Mouse (Mus musculus): ENCODE results near the gene Ubqln4. TPM values are rescaled to one million over a fixed set of nuclear protein-coding genes. Genes with fewer than 3 reads are reported as not detected.
A peak's percentile ranks its signal among the peaks of the same experiment; 100 is the strongest.

Gene Ubqln4
- polyA plus RNA-seq, 1 experiment from 2014 or later: 45.9 TPM

DNA sequence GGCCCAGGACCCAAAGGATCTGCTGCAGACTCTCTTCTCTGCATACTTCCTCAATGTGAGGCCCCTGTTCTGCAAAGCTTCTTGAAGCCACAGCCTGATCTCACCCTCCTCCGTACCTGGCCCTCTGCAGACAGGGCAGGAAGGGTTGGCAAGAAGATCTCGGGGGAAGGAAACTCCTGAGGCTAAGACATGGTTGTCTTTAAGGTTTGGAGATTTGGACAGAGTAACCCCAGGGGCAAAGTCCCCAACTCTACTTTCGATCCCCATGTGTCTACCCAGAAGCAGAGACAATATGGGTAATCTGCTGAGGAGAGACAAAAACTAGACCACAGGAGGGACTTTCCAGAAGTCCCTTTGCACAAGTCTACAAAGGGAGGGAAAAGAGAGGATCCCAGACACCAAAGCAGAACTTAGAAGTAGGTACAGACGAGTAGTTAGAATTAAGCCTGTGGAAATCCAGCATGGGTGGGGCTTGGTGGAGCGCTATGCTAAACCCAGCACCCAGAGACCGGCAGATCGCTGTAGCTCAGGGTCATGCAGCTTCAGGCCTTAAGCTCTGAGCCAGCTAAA is 39.9 kb upstream of the Ubqln4 start:
- ATAC-seq (replicated peaks): no peak
- H3K27me3 ChIP-seq (replicated peaks): no peaks in the 10 kb centered on the region
- no peaks in the 10 kb centered on the region for H3K36me3 ChIP-seq (replicated peaks)
- H3K9ac ChIP-seq: no peak overlapping the region
- no peak overlapping the region for H3K4me2 ChIP-seq
- H3K9me3 ChIP-seq: no peaks in the 10 kb centered on the region
- no peak overlapping the region for H3K27ac ChIP-seq
- H3K4me1 ChIP-seq: peaks cover 27% of the 10 kb centered on the region
- H3K4me3 ChIP-seq: no peak overlapping the region
- WGBS: 82% methylated on average over 7 of the region's 7 CpGs

DNA sequence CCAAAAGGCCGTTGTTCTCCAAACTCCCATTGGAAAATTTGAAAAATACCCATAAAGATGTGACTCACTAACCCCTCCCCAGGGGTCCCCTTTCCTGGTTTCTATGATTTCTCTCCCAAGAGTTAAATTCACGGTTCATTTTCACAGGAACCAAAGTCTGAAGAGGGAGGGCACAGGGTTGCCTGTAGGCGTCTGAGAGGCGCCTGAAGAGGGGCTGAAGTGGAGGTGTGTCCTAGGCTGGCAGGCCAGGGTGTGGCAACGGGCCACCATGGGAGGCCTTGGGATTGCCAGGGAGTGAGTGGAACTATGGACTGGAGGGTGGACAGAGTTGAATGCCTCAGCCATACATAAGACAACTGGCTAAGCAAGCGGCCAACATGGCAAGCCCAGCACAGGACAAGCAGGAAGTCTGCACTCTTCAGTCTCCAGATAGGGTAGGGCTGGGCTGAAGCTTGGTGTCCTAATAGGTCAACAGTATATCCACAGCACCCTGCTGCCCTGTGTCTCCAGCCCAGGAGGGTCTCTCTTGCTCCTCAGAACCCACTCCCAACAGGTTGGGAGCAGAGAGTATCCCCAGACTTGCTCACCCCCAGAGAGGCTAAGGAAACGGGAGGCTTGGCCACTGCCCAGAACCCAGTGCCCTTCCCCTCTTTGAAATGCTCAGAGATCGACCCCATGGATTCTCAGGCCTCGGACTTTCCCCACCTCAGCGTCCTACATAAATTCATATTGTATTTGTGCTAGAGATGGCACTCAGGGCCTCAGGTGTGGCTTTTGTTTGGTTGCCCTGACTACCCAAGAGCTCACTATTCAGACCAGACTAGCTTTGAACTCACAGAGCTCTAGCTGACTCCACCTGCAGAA is 39.1 kb upstream of the Ubqln4 start:
- H3K4me3 ChIP-seq: no peak overlapping the region
- H3K27ac ChIP-seq: no peak overlapping the region
- peaks cover 24% of the 10 kb centered on the region for H3K4me1 ChIP-seq
- 85% methylated on average over 10 of the region's 10 CpGs for WGBS
- no peak for ATAC-seq (replicated peaks)
- no peak overlapping the region for H3K4me2 ChIP-seq
- no peaks in the 10 kb centered on the region for H3K27me3 ChIP-seq (replicated peaks)
- H3K9me3 ChIP-seq: no peaks in the 10 kb centered on the region
- no peaks in the 10 kb centered on the region for H3K36me3 ChIP-seq (replicated peaks)
- no peak overlapping the region for H3K9ac ChIP-seq

DNA sequence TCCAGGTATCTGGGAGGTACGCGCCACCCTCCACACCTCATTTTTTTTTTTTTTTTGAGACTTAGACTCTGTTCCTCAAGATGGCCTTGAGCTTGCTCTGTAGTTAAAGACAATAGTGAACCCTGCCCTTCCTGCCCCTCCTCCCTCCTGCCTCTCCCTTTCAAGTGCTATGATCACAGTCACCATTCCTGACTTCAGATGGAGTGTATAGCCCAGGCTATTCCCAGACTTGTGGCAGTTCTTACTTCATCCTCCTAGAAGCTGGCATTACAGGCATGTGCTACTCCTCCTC is 38.5 kb upstream of the Ubqln4 start:
- Histone ChIP-seq H3K9ac (no peak overlapping the region), H3K36me3 (replicated peaks) (no peaks in the 10 kb centered on the region), H3K4me3 (no peak overlapping the region), H3K9me3 (no peaks in the 10 kb centered on the region), H3K4me1 (peaks cover 21% of the 10 kb centered on the region), H3K27ac (no peak overlapping the region), H3K27me3 (replicated peaks) (no peaks in the 10 kb centered on the region), H3K4me2 (no peak overlapping the region)
- ATAC-seq (replicated peaks): no peak
- 95% methylated on average over 2 of the region's 2 CpGs for WGBS

DNA sequence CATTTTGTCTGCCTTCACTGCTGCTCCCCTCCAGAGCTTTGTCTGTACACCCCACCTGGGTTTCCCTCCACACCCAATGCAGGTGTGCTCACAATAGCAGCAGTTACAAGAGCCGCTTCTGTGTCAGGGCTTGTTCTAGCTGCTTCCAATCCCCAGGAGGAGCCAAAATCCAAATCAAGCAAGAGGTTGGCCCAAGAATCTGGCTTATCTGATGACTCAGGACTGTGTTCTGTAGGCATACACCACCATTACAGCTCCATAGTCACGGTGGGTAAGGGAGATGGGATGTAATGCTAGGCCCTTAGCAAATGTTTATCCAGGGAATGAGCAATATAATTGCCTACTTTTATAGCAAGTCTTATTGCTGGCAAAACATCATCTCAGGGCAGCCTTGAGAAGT is 37.2 kb upstream of the Ubqln4 start:
- ATAC-seq (replicated peaks): no peak
- 85% methylated on average over 2 of the region's 2 CpGs for WGBS
- no peak overlapping the region for H3K9ac ChIP-seq
- no peaks in the 10 kb centered on the region for H3K27me3 ChIP-seq (replicated peaks)
- H3K36me3 ChIP-seq (replicated peaks): no peaks in the 10 kb centered on the region
- H3K4me2 ChIP-seq: no peak overlapping the region
- H3K4me3 ChIP-seq: no peak overlapping the region
- no peak overlapping the region for H3K27ac ChIP-seq
- peaks cover 12% of the 10 kb centered on the region; the same call in 1 of the 2 replicates for H3K4me1 ChIP-seq
- H3K9me3 ChIP-seq: no peaks in the 10 kb centered on the region

DNA sequence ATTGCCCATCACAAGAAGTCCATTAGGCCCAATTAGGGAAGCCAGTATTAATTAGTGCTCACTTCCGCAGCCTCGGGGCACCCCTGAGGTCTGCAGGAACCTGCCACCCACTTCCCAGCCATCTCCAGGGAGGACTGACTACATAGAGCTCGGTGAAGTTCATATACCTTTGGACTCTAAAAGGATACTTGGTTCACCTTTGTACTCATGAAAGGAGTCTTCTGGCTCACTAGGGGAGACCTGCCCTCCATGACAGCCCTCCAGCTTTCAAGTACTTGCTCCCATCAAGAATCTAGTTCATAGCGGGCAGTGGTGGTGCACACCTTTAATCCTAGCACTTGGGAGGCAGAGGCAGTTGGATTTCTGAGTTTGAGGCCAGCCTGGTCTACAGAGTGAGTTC is 35.1 kb upstream of the Ubqln4 start:
- 89% methylated on average over 4 of the region's 4 CpGs for WGBS
- ATAC-seq (replicated peaks): no peak

DNA sequence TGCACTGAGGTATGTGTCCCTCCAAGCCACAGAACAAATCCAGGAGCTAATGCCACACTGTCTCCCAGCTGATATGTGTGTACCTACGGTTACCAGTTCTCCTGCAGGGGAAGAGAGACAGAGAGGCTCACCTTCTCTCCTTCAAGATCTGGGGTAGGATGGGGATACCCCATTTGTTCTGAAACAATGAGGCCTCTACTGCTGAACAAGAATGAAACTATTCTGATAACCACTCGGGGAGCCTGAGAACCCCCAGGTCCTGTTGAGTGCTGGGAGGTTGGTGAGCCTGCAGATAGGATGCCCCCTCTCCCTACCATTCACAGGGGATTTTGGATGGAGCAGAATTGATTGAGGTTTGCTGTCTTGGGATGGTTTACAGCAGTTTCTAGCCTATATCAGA is 33.5 kb upstream of the Ubqln4 start:
- WGBS: 75% methylated on average over 2 of the region's 2 CpGs
- no peaks in the 10 kb centered on the region for H3K9me3 ChIP-seq
- no peak overlapping the region for H3K4me3 ChIP-seq
- ATAC-seq (replicated peaks): no peak
- H3K4me2 ChIP-seq: no peak overlapping the region
- no peaks in the 10 kb centered on the region for H3K27me3 ChIP-seq (replicated peaks)
- H3K4me1 ChIP-seq: no peaks in the 10 kb centered on the region
- no peaks in the 10 kb centered on the region; the same call in 1 of the 2 replicates for H3K36me3 ChIP-seq (replicated peaks)
- no peak overlapping the region for H3K9ac ChIP-seq
- H3K27ac ChIP-seq: no peak overlapping the region

More for the DNA sequence above, 35.1 kb upstream of the Ubqln4 start:
- Histone ChIP-seq H3K4me1 (peaks cover 1% of the 10 kb centered on the region; the same call in 1 of the 2 replicates), H3K36me3 (replicated peaks) (no peaks in the 10 kb centered on the region), H3K4me3 (no peak overlapping the region), H3K4me2 (no peak overlapping the region), H3K9ac (no peak overlapping the region), H3K27ac (no peak overlapping the region), H3K27me3 (replicated peaks) (no peaks in the 10 kb centered on the region), H3K9me3 (no peaks in the 10 kb centered on the region)

DNA sequence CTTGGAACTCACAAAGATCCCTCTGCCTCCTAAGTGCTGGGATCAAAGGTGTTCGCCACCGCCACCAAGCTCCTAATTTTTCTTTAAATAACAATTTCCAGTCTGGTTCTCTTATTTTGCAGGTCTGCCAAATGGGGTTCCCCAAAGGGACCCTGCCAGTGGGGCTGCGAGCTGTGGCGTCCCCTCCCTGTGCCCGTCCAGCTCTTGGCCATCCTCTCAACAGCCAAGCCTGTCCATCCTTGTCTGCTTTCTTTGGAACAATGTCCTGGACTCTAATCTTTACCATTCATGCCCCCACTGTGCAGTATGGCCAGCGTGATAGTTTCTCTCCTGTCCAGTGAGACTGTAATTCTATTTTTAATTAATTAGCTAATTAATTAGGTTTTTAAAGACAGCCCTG is 32.4 kb upstream of the Ubqln4 start:
- Histone ChIP-seq H3K27ac (no peak overlapping the region), H3K36me3 (replicated peaks) (no peaks in the 10 kb centered on the region; the same call in 1 of the 2 replicates), H3K4me1 (peaks cover 8% of the 10 kb centered on the region), H3K27me3 (replicated peaks) (no peaks in the 10 kb centered on the region), H3K4me2 (no peak overlapping the region), H3K4me3 (no peak overlapping the region), H3K9ac (no peak overlapping the region), H3K9me3 (no peaks in the 10 kb centered on the region)
- WGBS: 92% methylated on average over 6 of the region's 6 CpGs
- ATAC-seq (replicated peaks): no peak

DNA sequence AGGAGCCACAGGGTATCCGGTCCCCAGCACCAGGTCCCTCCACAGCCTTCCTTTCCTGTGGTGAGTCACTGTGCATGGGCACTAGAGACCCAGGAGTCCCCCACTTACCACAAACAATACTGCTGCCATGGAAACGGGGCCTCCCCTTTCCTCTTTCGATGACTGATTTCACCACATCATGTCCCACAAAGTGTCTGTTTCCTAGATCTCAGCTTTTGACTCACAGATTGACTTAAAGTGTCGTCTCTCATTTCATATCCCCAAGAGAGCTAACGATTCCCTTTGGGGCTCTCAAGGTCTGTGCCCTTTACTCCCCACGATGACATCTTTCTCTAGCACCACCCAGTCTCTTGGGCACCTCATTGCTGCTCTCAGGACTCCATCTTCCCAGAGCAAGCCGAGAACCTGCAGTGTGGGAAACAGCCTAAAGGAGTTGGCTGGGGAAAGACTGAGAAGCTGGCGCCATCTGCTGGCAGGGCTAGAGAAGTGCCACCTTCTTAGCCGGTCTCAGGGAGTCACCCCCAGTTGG is 31.7 kb upstream of the Ubqln4 start:
- WGBS: 35% methylated on average over 9 of the region's 9 CpGs
- Histone ChIP-seq H3K4me3 (no peak overlapping the region), H3K36me3 (replicated peaks) (no peaks in the 10 kb centered on the region; the same call in 1 of the 2 replicates), H3K9me3 (no peaks in the 10 kb centered on the region), H3K27me3 (replicated peaks) (no peaks in the 10 kb centered on the region), H3K4me2 (no peak overlapping the region), H3K4me1 (peaks cover 15% of the 10 kb centered on the region), H3K9ac (no peak overlapping the region), H3K27ac (no peak overlapping the region)
- peak; percentile 31; the same call in 1 of the 2 replicates for ATAC-seq (replicated peaks)

DNA sequence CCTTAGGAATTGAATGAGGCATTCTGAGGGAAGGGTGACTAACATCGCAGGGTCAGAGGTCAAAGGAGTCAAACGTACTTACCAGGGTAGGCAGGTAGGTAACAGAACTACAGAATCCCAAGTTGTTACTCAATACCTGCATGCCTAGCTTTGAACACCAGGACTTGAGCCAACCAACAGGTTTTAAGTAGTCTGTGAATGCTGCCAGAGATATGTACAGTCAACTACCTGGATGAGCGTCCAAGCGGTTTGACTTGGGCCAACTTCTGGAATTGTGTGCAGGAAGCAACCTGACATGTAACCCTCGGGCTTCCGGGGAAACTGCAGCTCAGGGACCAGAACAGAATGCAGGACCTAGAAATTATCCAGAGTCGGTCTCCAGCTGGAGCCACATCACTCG is 30.5 kb upstream of the Ubqln4 start:
- H3K9ac ChIP-seq: no peak overlapping the region
- H3K27ac ChIP-seq: no peak overlapping the region
- H3K9me3 ChIP-seq: no peaks in the 10 kb centered on the region
- H3K4me1 ChIP-seq: peaks cover 26% of the 10 kb centered on the region
- H3K4me2 ChIP-seq: no peak overlapping the region
- H3K27me3 ChIP-seq (replicated peaks): no peaks in the 10 kb centered on the region
- no peak overlapping the region for H3K4me3 ChIP-seq
- 89% methylated on average over 8 of the region's 8 CpGs for WGBS
- ATAC-seq (replicated peaks): no peak
- no peaks in the 10 kb centered on the region; the same call in 1 of the 2 replicates for H3K36me3 ChIP-seq (replicated peaks)

DNA sequence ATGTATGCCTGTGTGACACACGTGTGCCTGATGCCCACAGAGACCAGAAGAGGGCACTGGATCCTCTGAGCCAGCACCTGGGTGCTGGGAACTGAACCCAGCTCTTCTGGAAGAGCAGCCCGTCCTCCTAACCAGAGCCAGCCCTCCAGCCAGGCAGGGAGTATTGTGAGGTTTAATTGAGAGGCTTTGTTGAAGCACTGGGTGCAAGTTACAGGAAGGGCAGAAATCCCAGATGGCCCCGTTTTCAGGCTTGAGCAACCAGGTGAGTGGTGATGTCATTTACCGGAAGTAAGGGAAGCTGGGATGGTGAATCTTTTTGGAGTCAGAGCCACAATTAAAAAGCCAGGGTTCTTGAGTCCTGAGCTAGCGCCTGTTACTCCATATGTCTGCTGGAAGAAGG is 28.5 kb upstream of the Ubqln4 start:
- no peak overlapping the region for H3K4me3 ChIP-seq
- 87% methylated on average over 5 of the region's 5 CpGs for WGBS
- peaks cover 45% of the 10 kb centered on the region for H3K4me1 ChIP-seq

DNA sequence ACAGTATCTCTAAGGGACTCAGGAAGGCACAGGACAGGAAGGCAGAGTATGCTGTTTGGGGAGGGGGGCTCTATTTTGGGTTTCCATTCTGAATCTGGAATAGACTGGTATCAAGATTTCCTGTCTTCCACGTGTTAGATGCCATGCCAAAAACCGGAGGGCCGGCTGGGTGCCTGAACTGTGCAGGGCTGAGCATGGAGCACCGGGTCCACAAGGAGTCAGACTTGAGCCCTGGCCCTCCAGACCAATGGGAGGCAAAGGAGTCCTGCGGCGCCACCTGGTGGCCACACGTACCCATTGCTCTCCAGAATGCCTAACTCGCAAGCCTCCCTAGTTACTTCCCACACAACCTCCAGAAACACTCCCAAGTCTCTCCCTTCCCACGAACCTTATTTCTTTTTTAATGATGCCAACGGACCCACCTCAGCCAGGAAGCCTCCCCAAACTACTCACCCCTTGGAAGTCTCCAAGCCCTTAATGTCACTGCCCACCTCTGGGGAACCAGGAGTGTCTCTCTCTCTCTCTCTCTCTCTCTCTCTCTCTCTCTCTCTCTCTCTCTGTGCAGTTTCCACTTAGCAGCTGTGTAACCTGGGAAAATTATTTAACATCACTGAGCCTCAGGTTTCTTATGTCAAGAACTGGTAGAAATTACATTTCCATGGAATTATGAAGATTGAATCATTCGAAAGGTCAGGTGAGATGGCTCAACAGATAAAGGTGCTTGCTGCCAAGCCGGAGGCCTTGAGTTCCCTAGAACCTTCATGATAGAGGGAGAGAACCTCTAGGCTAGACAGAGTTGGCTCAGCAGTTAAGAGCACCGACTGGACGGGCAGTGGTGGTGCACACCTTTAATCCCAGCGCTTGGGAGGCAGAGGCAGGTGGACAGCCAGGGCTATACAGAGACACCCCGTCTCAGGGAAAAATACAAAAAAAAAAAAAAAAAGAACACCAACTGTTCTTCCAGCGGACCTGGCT is 27.1 kb upstream of the Ubqln4 start:
- H3K4me3 ChIP-seq: peak overlapping the region; percentile 7; the same call in 1 of the 2 replicates
- 35% methylated on average over 17 of the region's 17 CpGs for WGBS
- H3K36me3 ChIP-seq (replicated peaks): no peaks in the 10 kb centered on the region; the same call in 1 of the 2 replicates
- H3K27ac ChIP-seq: peak overlapping the region; percentile 35; the same call in 1 of the 2 replicates
- ATAC-seq (replicated peaks): peak; percentile 71
- H3K27me3 ChIP-seq (replicated peaks): no peaks in the 10 kb centered on the region
- no peaks in the 10 kb centered on the region for H3K9me3 ChIP-seq
- peak overlapping the region; percentile 29 for H3K4me2 ChIP-seq
- H3K9ac ChIP-seq: 0 out of 2 replicates have a peak overlapping the region, but pooled peaks have one; percentile 11
- peaks cover 52% of the 10 kb centered on the region for H3K4me1 ChIP-seq

More for the DNA sequence above, 28.5 kb upstream of the Ubqln4 start:
- no peak overlapping the region for H3K27ac ChIP-seq
- H3K9ac ChIP-seq: no peak overlapping the region
- no peaks in the 10 kb centered on the region for H3K9me3 ChIP-seq
- H3K36me3 ChIP-seq (replicated peaks): no peaks in the 10 kb centered on the region; the same call in 1 of the 2 replicates
- H3K4me2 ChIP-seq: no peak overlapping the region
- H3K27me3 ChIP-seq (replicated peaks): no peaks in the 10 kb centered on the region
- no peak for ATAC-seq (replicated peaks)

All from midbrain, embryonic 15.5 days (tissue).